Mouse (Mus musculus): ENCODE results near the gene Shroom1. TPM values are rescaled to one million over a fixed set of nuclear protein-coding genes. Genes with fewer than 3 reads are reported as not detected.
A peak's percentile ranks its signal among the peaks of the same experiment; 100 is the strongest.

Gene Shroom1
- total RNA-seq, 2 experiments from 2014 or later: 0.07 to 0.13 TPM

- no peak for ATAC-seq (ENCODE audit: poor library complexity, severe bottlenecking)
These were observed 11.4 kb upstream of the Shroom1 start for GRCm38 (mm10) chr11:53445562-53445961.

- ATAC-seq (ENCODE audit: poor library complexity, severe bottlenecking): no peak
These were observed 10.8 kb upstream of the Shroom1 start for GRCm38 (mm10) chr11:53446183-53446582.

- ATAC-seq (ENCODE audit: poor library complexity, severe bottlenecking): no peak
These were observed 9.0 kb upstream of the Shroom1 start for GRCm38 (mm10) chr11:53447996-53448395.

GRCm38 (mm10) chr11:53448529-53448928 lies 8.5 kb upstream of the Shroom1 start:
- ATAC-seq (ENCODE audit: poor library complexity, severe bottlenecking): no peak

GRCm38 (mm10) chr11:53450070-53450705 lies 6.8 kb upstream of the Shroom1 start:
- no peak for ATAC-seq (ENCODE audit: poor library complexity, severe bottlenecking)

- ATAC-seq (ENCODE audit: poor library complexity, severe bottlenecking): no peak
These were observed 5.6 kb upstream of the Shroom1 start for GRCm38 (mm10) chr11:53451361-53451760.

- no peak for ATAC-seq (ENCODE audit: poor library complexity, severe bottlenecking)
These were observed 4.6 kb upstream of the Shroom1 start for GRCm38 (mm10) chr11:53452396-53452795.

- ATAC-seq (ENCODE audit: poor library complexity, severe bottlenecking): no peak
These were observed 4.0 kb upstream of the Shroom1 start for GRCm38 (mm10) chr11:53453031-53453430.

- 0 out of 2 replicates have a peak, but pooled peaks have one; percentile 28 for ATAC-seq (ENCODE audit: poor library complexity, severe bottlenecking)
These were observed 458 bp downstream of the Shroom1 start for GRCm38 (mm10) chr11:53457372-53457954.

GRCm38 (mm10) chr11:53458996-53459395 lies 2.0 kb downstream of the Shroom1 start:
- no peak for ATAC-seq (ENCODE audit: poor library complexity, severe bottlenecking)

GRCm38 (mm10) chr11:53460192-53460591 lies 3.2 kb downstream of the Shroom1 start:
- ATAC-seq (ENCODE audit: poor library complexity, severe bottlenecking): no peak

GRCm38 (mm10) chr11:53461727-53462126 lies 4.7 kb downstream of the Shroom1 start:
- ATAC-seq (ENCODE audit: poor library complexity, severe bottlenecking): no peak

GRCm38 (mm10) chr11:53463551-53464424 lies 6.8 kb downstream of the Shroom1 start:
- no peak for ATAC-seq (ENCODE audit: poor library complexity, severe bottlenecking)

GRCm38 (mm10) chr11:53466231-53466971 lies 9.4 kb downstream of the Shroom1 start:
- ATAC-seq (ENCODE audit: poor library complexity, severe bottlenecking): peak; percentile 54

GRCm38 (mm10) chr11:53469294-53469967 lies 12.4 kb downstream of the Shroom1 start:
- ATAC-seq (ENCODE audit: poor library complexity, severe bottlenecking): no peak

GRCm38 (mm10) chr11:53469968-53470695 lies 13.1 kb downstream of the Shroom1 start, which contains the start of gene Gm9837:
Gm9837 (minus strand) TSS chr11:53470479.
- ATAC-seq (ENCODE audit: poor library complexity, severe bottlenecking): peak; percentile 95

GRCm38 (mm10) chr11:53472709-53473108 lies 15.7 kb downstream of the Shroom1 start:
- ATAC-seq (ENCODE audit: poor library complexity, severe bottlenecking): no peak

GRCm38 (mm10) chr11:53475620-53476019 lies 18.6 kb downstream of the Shroom1 start:
- ATAC-seq (ENCODE audit: poor library complexity, severe bottlenecking): no peak

- no peak for ATAC-seq (ENCODE audit: poor library complexity, severe bottlenecking)
These were observed 20.8 kb downstream of the Shroom1 start for GRCm38 (mm10) chr11:53477833-53478232.

All from megakaryocyte, adult 5-6 weeks (primary cell).